In genomic region chr19:24274281-24274680, GRCm38 (mm10) we compare ENCODE assay signal across 26 mouse cellular contexts. TPM values are rescaled to one million over a fixed set of nuclear protein-coding genes. Genes with fewer than 3 reads are reported as not detected.
DNase-seq lines count a peak whose midpoint lies in the region; ATAC-seq and TF ChIP-seq lines count a peak whose summit lies in the region.
"Had no signal": no experiment of that assay in that cellular context is flagged by ENCODE, and none has a peak within 500 bp of the region (broad histone marks: within the 10 kb centered on the region; RNA-seq: fewer than 3 reads in every experiment).

No protein-coding gene starts in this region.

- WGBS in liver, embryonic 14.5 days (ENCODE audit: insufficient replicate concordance) = 8% methylated on average over 3 of the region's 3 CpGs
- WGBS in intestine, postnatal 0 days = 64% methylated on average over 3 of the region's 3 CpGs
- WGBS in forebrain, embryonic 14.5 days = 46% methylated on average over 3 of the region's 3 CpGs

- peaks cover 2 to 13% of the 10 kb centered on the region in 2 experiments for H3K4me1 ChIP-seq in MEL (ENCODE audit: control insufficient read depth in 1 of 2, insufficient read depth in 2 of 2, low read length in 2 of 2)
- peaks cover 26 to 33% of the 10 kb centered on the region in 2 experiments for H3K4me1 ChIP-seq in liver, embryonic 14.5 days (replicated peaks; ENCODE audit: control insufficient read depth in 2 of 2, insufficient read depth in 2 of 2, low read length in 1 of 2)
- H3K4me1 ChIP-seq in intestine, postnatal 0 days (replicated peaks; ENCODE audit: control insufficient read depth, insufficient read depth, low read length) = no peaks in the 10 kb centered on the region
- H3K4me1 ChIP-seq in forebrain, embryonic 14.5 days (ENCODE audit: control insufficient read depth, insufficient read depth, low read length) = peaks cover 4% of the 10 kb centered on the region; the same call in 1 of the 2 replicates

- DNase-seq in MEL (ENCODE audit: low read depth, low spot score) = peak; percentile 30
- peak; percentile 43 to 59 (median 55) for DNase-seq in liver, embryonic 14.5 days (ENCODE audit: low read depth in 3 of 3, low spot score in 3 of 3)
- no peak for DNase-seq in forebrain, embryonic 14.5 days (ENCODE audit: low spot score)
- DNase-seq in Muller cell, postnatal 12 days (ENCODE audit: inconsistent ontology term) = no peak
- DNase-seq: adrenal gland, postnatal 10 days; cerebellum, adult 18-20 months; cerebellum, postnatal 14 days; gastrocnemius, postnatal 25 days; heart, adult 18-20 months; kidney, adult 11 months; kidney, postnatal 14 days; layer of hippocampus, adult 9-11 months; lung, embryonic 14.5 days; lung, postnatal 14 days; thymus, adult 2 months; thymus, postnatal 36 days had no signal

- TF ChIP-seq POLR2A in MEL (IDR thresholded peaks at IDR 0.05; ENCODE audit: control insufficient read depth in 1 of 2, insufficient read depth in 1 of 2, low read depth in 1 of 2, low read length in 2 of 2, poor library complexity in 1 of 2) = no peak

- H3K9me3 ChIP-seq in MEL (replicated peaks; ENCODE audit: insufficient read depth, low read length) = no peaks in the 10 kb centered on the region
- no peaks in the 10 kb centered on the region for H3K9me3 ChIP-seq in liver, embryonic 14.5 days (ENCODE audit: control insufficient read depth, low read length)
- no peaks in the 10 kb centered on the region for H3K9me3 ChIP-seq in intestine, postnatal 0 days (ENCODE audit: control insufficient read depth)
- no peaks in the 10 kb centered on the region for H3K9me3 ChIP-seq in forebrain, embryonic 14.5 days (replicated peaks; ENCODE audit: control insufficient read depth, low read length)
- H3K9me3 ChIP-seq: forebrain, embryonic 15.5 days; heart, embryonic 12.5 days; limb, embryonic 13.5 days; midbrain, embryonic 12.5 days; neural tube, embryonic 13.5 days had no signal

- peak overlapping the region; percentile 59 for H3K4me2 ChIP-seq in liver, embryonic 14.5 days (ENCODE audit: low read depth)
- H3K4me2 ChIP-seq in intestine, postnatal 0 days (replicated peaks; ENCODE audit: low read depth) = no peak overlapping the region
- no peak overlapping the region for H3K4me2 ChIP-seq in forebrain, embryonic 14.5 days (ENCODE audit: low read length)
- H3K4me2 ChIP-seq: forebrain, embryonic 15.5 days; heart, embryonic 12.5 days; hindbrain, embryonic 14.5 days; limb, embryonic 13.5 days; lung, embryonic 14.5 days; midbrain, embryonic 12.5 days; neural tube, embryonic 13.5 days had no signal

- no peak overlapping the region for H3K9ac ChIP-seq in MEL (ENCODE audit: control insufficient read depth, low read depth, low read length, poor library complexity, severe bottlenecking)
- H3K9ac ChIP-seq in liver, embryonic 14.5 days (replicated peaks) = peak overlapping the region; percentile 40
- H3K9ac ChIP-seq in intestine, postnatal 0 days (ENCODE audit: low read depth, low read length) = no peak overlapping the region
- no peak overlapping the region for H3K9ac ChIP-seq in forebrain, embryonic 14.5 days (ENCODE audit: low read length)
- H3K9ac ChIP-seq: forebrain, embryonic 15.5 days; heart, embryonic 12.5 days; hindbrain, embryonic 14.5 days; limb, embryonic 13.5 days; lung, embryonic 14.5 days; midbrain, embryonic 12.5 days; neural tube, embryonic 13.5 days had no signal

- TF ChIP-seq CTCF in MEL (IDR thresholded peaks at IDR 0.05 in 2 of 3, conservative IDR thresholded peaks at IDR 0.05 in 1 of 3; ENCODE audit: control insufficient read depth in 1 of 3, insufficient read depth in 1 of 3, low read depth in 2 of 3, low read length in 3 of 3, poor library complexity in 1 of 3, severe bottlenecking in 1 of 3) = no peak
- no peak for TF ChIP-seq CTCF in liver, embryonic 14.5 days (IDR thresholded peaks at IDR 0.05; ENCODE audit: low read depth)
- TF ChIP-seq CTCF in intestine, postnatal 0 days (IDR thresholded peaks at IDR 0.05; ENCODE audit: low read depth) = no peak

- peak; percentile 54 to 64; a peak in 2 of 4 replicates for TF ChIP-seq EP300 in MEL (IDR thresholded peaks at IDR 0.05; ENCODE audit: low read depth in 1 of 2, low read length in 2 of 2)
- TF ChIP-seq EP300 in liver, embryonic 14.5 days (IDR thresholded peaks at IDR 0.05; ENCODE audit: low read depth) = peak; percentile 67

- no peaks in the 10 kb centered on the region for H3K27me3 ChIP-seq in MEL (ENCODE audit: control insufficient read depth in 1 of 2, insufficient read depth in 2 of 2, low read length in 2 of 2)
- H3K27me3 ChIP-seq in liver, embryonic 14.5 days (ENCODE audit: control insufficient read depth, insufficient read depth, low read length) = no peaks in the 10 kb centered on the region
- H3K27me3 ChIP-seq in intestine, postnatal 0 days (replicated peaks; ENCODE audit: control insufficient read depth, insufficient read depth, low read length) = no peaks in the 10 kb centered on the region
- no peaks in the 10 kb centered on the region for H3K27me3 ChIP-seq in forebrain, embryonic 14.5 days (replicated peaks; ENCODE audit: control insufficient read depth, insufficient read depth, low read length)
- H3K27me3 ChIP-seq: forebrain, embryonic 15.5 days; heart, embryonic 12.5 days; limb, embryonic 13.5 days; midbrain, embryonic 12.5 days; neural tube, embryonic 13.5 days; Patski had no signal

- TF ChIP-seq RAD21 in MEL (IDR thresholded peaks at IDR 0.05; ENCODE audit: low read depth, low read length) = no peak

- ATAC-seq in erythroblast, adult 5-6 weeks (replicated peaks; ENCODE audit: low FRiP score, poor library complexity, severe bottlenecking) = peak; percentile 42; the same call in 1 of the 2 replicates
- peak; percentile 66 for ATAC-seq in liver, embryonic 14.5 days (ENCODE audit: insufficient read depth)
- ATAC-seq in megakaryocyte-erythroid progenitor cell, adult 5-6 weeks (replicated peaks; ENCODE audit: low FRiP score, low TSS enrichment, poor library complexity, severe bottlenecking) = peak; percentile 59
- ATAC-seq in intestine, postnatal 0 days = no peak
- ATAC-seq in forebrain, embryonic 14.5 days = no peak
- ATAC-seq: forebrain, embryonic 15.5 days; Patski had no signal

- peaks cover 0 to 8% of the 10 kb centered on the region in 2 experiments; a peak in 3 of 4 replicates for H3K36me3 ChIP-seq in MEL (ENCODE audit: control insufficient read depth in 1 of 2, insufficient read depth in 2 of 2, low read length in 2 of 2)
- peaks cover 11% of the 10 kb centered on the region for H3K36me3 ChIP-seq in liver, embryonic 14.5 days (replicated peaks; ENCODE audit: control insufficient read depth, insufficient read depth, low read depth)
- no peaks in the 10 kb centered on the region; the same call in 1 of the 2 replicates for H3K36me3 ChIP-seq in intestine, postnatal 0 days (ENCODE audit: control insufficient read depth, insufficient read depth)
- H3K36me3 ChIP-seq in forebrain, embryonic 14.5 days (ENCODE audit: control insufficient read depth, insufficient read depth, low read length) = peaks cover 9% of the 10 kb centered on the region; the same call in 1 of the 2 replicates
- H3K36me3 ChIP-seq: forebrain, embryonic 15.5 days; midbrain, embryonic 12.5 days; neural tube, embryonic 13.5 days had no signal

- peaks cover 10% of the 10 kb centered on the region for H3K79me2 ChIP-seq in MEL (ENCODE audit: control insufficient read depth, insufficient read depth, low read length, poor library complexity)

- H3K4me3 ChIP-seq in MEL (ENCODE audit: control insufficient read depth in 1 of 2, insufficient read depth in 1 of 2, low read depth in 2 of 2, low read length in 2 of 2) = no peak overlapping the region
- no peak overlapping the region for H3K4me3 ChIP-seq in liver, embryonic 14.5 days (ENCODE audit: insufficient read depth in 1 of 2, low read depth in 2 of 2, low read length in 2 of 2)
- no peak overlapping the region for H3K4me3 ChIP-seq in intestine, postnatal 0 days (ENCODE audit: low read depth, low read length)
- no peak overlapping the region for H3K4me3 ChIP-seq in forebrain, embryonic 14.5 days (ENCODE audit: low read depth, low read length)
- H3K4me3 ChIP-seq: forebrain, embryonic 15.5 days; heart, embryonic 12.5 days; limb, embryonic 13.5 days; midbrain, embryonic 12.5 days; neural tube, embryonic 13.5 days had no signal

- H3K27ac ChIP-seq in MEL (ENCODE audit: control insufficient read depth, low read depth, low read length) = peak overlapping the region; percentile 43
- H3K27ac ChIP-seq in liver, embryonic 14.5 days = peak overlapping the region; percentile 66
- H3K27ac ChIP-seq in intestine, postnatal 0 days (ENCODE audit: low read depth, low read length) = no peak overlapping the region
- H3K27ac ChIP-seq in forebrain, embryonic 14.5 days (ENCODE audit: low read depth, low read length) = no peak overlapping the region
- H3K27ac ChIP-seq: forebrain, embryonic 15.5 days; hindbrain, embryonic 14.5 days; limb, embryonic 13.5 days; midbrain, embryonic 12.5 days; neural tube, embryonic 13.5 days had no signal

RNA-seq across cellular contexts. Expression of gene Fxn, which starts 6.1 kb away (rescaled TPM):
- 46.2 and 53.7 TPM in 2 replicates for total RNA-seq in MEL (2012; rRNA removed)
- 10 to 100 TPM in 1 of 2 experiments, not detected in 1; 83.7 TPM for polyA plus RNA-seq in MEL (2012; ENCODE audit: insufficient read depth in 1 of 2, insufficient read length in 2 of 2, low read depth in 1 of 2, low replicate concordance in 2 of 2, missing spikeins in 1 of 2)
- total RNA-seq in erythroblast, adult 5-6 weeks (2015; ENCODE audit: low replicate concordance) = 10.7 and 19.2 TPM in 2 replicates
- 3.0 and 5.7 TPM in 2 replicates for total RNA-seq in erythroblast, adult 5-6 weeks (2017; ENCODE audit: low replicate concordance)
- 25.3 and 27.8 TPM in 2 replicates for polyA plus RNA-seq in liver, embryonic 14.5 days (2012; rRNA removed)
- polyA plus RNA-seq in liver, embryonic 14.5 days (2014; fragmentation: Nextera tagmentation; extraction: Ambion mirVana) = 47.4 and 49.1 TPM in 2 replicates
- total RNA-seq in megakaryocyte-erythroid progenitor cell, adult 5-6 weeks (2014; fragmentation: Nextera tagmentation) = 91.0 and 120 TPM in 2 replicates
- 32.5 and 40.5 TPM in 2 replicates for total RNA-seq in megakaryocyte-erythroid progenitor cell, adult 5-6 weeks (2017)
- polyA plus RNA-seq in intestine, postnatal 0 days (2015; fragmentation: Nextera tagmentation; extraction: Ambion mirVana) = 18.9 and 21.1 TPM in 2 replicates
- polyA plus RNA-seq in forebrain, embryonic 14.5 days (2014; fragmentation: Nextera tagmentation; extraction: Ambion mirVana) = 40.5 and 47.9 TPM in 2 replicates

RNA-seq across cellular contexts. Expression of gene Tjp2, which starts 49.5 kb away (rescaled TPM):
- 3.0 and 3.6 TPM in 2 replicates for total RNA-seq in MEL (2012; rRNA removed)
- polyA plus RNA-seq in MEL (2012; ENCODE audit: insufficient read depth in 1 of 2, insufficient read length in 2 of 2, low read depth in 1 of 2, low replicate concordance in 2 of 2, missing spikeins in 1 of 2) = 1 to 10 TPM in 1 of 2 experiments, not detected in 1; 8.3 TPM
- total RNA-seq in erythroblast, adult 5-6 weeks (2015; ENCODE audit: low replicate concordance) = not detected in 2 replicates
- 0.17 and 0.98 TPM in 2 replicates for total RNA-seq in erythroblast, adult 5-6 weeks (2017; ENCODE audit: low replicate concordance)
- polyA plus RNA-seq in liver, embryonic 14.5 days (2012; rRNA removed) = 2.2 and 2.9 TPM in 2 replicates
- polyA plus RNA-seq in liver, embryonic 14.5 days (2014; fragmentation: Nextera tagmentation; extraction: Ambion mirVana) = 3.2 and 4.0 TPM in 2 replicates
- 1.4 and 2.7 TPM in 2 replicates for total RNA-seq in megakaryocyte-erythroid progenitor cell, adult 5-6 weeks (2014; fragmentation: Nextera tagmentation)
- 2.3 and 3.6 TPM in 2 replicates for total RNA-seq in megakaryocyte-erythroid progenitor cell, adult 5-6 weeks (2017)
- 26.2 and 28.5 TPM in 2 replicates for polyA plus RNA-seq in intestine, postnatal 0 days (2015; fragmentation: Nextera tagmentation; extraction: Ambion mirVana)
- 9.0 and 11.6 TPM in 2 replicates for polyA plus RNA-seq in forebrain, embryonic 14.5 days (2014; fragmentation: Nextera tagmentation; extraction: Ambion mirVana)

Comparison
In these comparisons a context has a peak if more than half of its experiments do, and no peak if none do; other contexts are left out.
1. DNase-seq: peak in MEL (single experiment) and liver, embryonic 14.5 days (3 of 3); none in forebrain, embryonic 14.5 days (single experiment) and Muller cell, postnatal 12 days (single experiment).
2. H3K27ac ChIP-seq: peak in MEL (single experiment) and liver, embryonic 14.5 days (single experiment); none in intestine, postnatal 0 days (single experiment) and forebrain, embryonic 14.5 days (single experiment).
3. ATAC-seq: peak in erythroblast, adult 5-6 weeks (single experiment), liver, embryonic 14.5 days (single experiment) and megakaryocyte-erythroid progenitor cell, adult 5-6 weeks (single experiment); none in intestine, postnatal 0 days (single experiment) and forebrain, embryonic 14.5 days (single experiment).